Mouse (Mus musculus) heart, adult 2 months (tissue): ENCODE data around the gene Mark2.

Experiments
- CTCF ChIP-seq: fragments of 200-600 bp; IDR thresholded peaks from 2 replicates; pipeline ENCODE4 v1.8.1; 2022; ENCODE audit warnings: antibody characterized with exemption, mild to moderate bottlenecking, moderate library complexity
- POLR2A ChIP-seq: fragments of 200-500 bp; IDR thresholded peaks from 2 replicates; pipeline ENCODE4 v1.6.1; 2011; ENCODE audit warnings: mild to moderate bottlenecking, low read depth, low read length, control low read depth; ENCODE audit not compliant: insufficient read depth

- TF ChIP-seq CTCF (no peak), POLR2A (no peak)
Measured at GRCm38 (mm10) chr19:7280557-7281330, 60.9 kb downstream of the Mark2 start.
